Mouse (Mus musculus) midbrain, embryonic 16.5 days (tissue): ENCODE measurements around the gene Zfp654. TPM values are rescaled to one million over a fixed set of nuclear protein-coding genes. Genes with fewer than 3 reads are reported as not detected.

Source experiments
- ATAC-seq: fragments of 200-750 bp; cut with Nextera tagmentation; 2 replicates; pipeline ENCODE4 v1.8.0; 2017; ENCODE audit warnings: moderate TSS enrichment
- H3K27ac ChIP-seq: fragments of 300-500 bp; sonication (generic); 2 replicates; pipeline ENCODE4 v1.5.1; 2014; ENCODE audit warnings: mild to moderate bottlenecking, low read length, mixed read lengths
- H3K27me3 ChIP-seq: fragments of 300-500 bp; sonication (generic); 2 replicates; pipeline ENCODE4 v1.6.1; 2014; ENCODE audit warnings: low read depth, low read length, mixed read lengths; ENCODE audit not compliant: control insufficient read depth, insufficient read depth
- H3K36me3 ChIP-seq: fragments of 300-500 bp; sonication (generic); 2 replicates; pipeline ENCODE4 v1.6.1; 2014; ENCODE audit warnings: mild to moderate bottlenecking, low read length, moderate library complexity, mixed read lengths; ENCODE audit not compliant: control insufficient read depth, insufficient read depth
- H3K4me1 ChIP-seq: fragments of 300-500 bp; sonication (generic); 2 replicates; pipeline ENCODE4 v1.6.1; 2014; ENCODE audit warnings: mild to moderate bottlenecking, low read length, mixed read lengths; ENCODE audit not compliant: control insufficient read depth, insufficient read depth
- H3K4me2 ChIP-seq: fragments of 300-500 bp; sonication (generic); 2 replicates; pipeline ENCODE4 v1.6.1; 2014; ENCODE audit warnings: mild to moderate bottlenecking, low read length, mixed read lengths
- H3K4me3 ChIP-seq: fragments of 300-500 bp; sonication (generic); 2 replicates; pipeline ENCODE4 v1.5.1; 2014; ENCODE audit warnings: low read depth, mild to moderate bottlenecking, low read length, moderate library complexity, mixed read lengths
- H3K9ac ChIP-seq: fragments of 300-500 bp; sonication (generic); 2 replicates; pipeline ENCODE4 v1.6.1; 2014; ENCODE audit warnings: low read depth, low read length, mixed read lengths
- H3K9me3 ChIP-seq: fragments of 300-500 bp; sonication (generic); replicated peaks from 2 replicates; pipeline ENCODE4 v1.6.1; 2014; ENCODE audit warnings: mild to moderate bottlenecking, low read length, mixed read lengths; ENCODE audit not compliant: control insufficient read depth, poor library complexity, severe bottlenecking
- WGBS: fragments of 180-500 bp; shearing (Covaris S2); extraction: QIAGEN DNeasy Blood & Tissue Kit; methylation state at CpG from one replicate; pipeline ENCODE4 v1.1.7; 2014; 5-methylcytosine and 5-hydroxymethylcytosine counted together
- polyA plus RNA-seq: library from polyadenylated mRNA; unstranded; fragments of >200 nt; fragmentation: Nextera tagmentation; extraction: Ambion mirVana; gene quantifications from 2 replicates; pipeline ENCODE4 v1.2.1, GENCODE M21; 2015

Gene Zfp654
- polyA plus RNA-seq, 1 experiment from 2014 or later: 5.9 TPM

- H3K27me3 ChIP-seq: no peaks in the 10 kb centered on the region
- H3K4me1 ChIP-seq: no peaks in the 10 kb centered on the region
- 0 out of 2 replicates have a peak, but pooled peaks cover 3% of the 10 kb centered on the region for H3K9me3 ChIP-seq
- no peak overlapping the region for H3K4me3 ChIP-seq
- ATAC-seq: no peak
- peaks cover 6% of the 10 kb centered on the region for H3K36me3 ChIP-seq
- no peak overlapping the region for H3K9ac ChIP-seq
- no peak overlapping the region for H3K27ac ChIP-seq
- no peak overlapping the region for H3K4me2 ChIP-seq
Measured at GRCm38 (mm10) chr16:64801638-64802037, 49.8 kb downstream of the Zfp654 start.

GRCm38 (mm10) chr16:64800393-64800792 is 51.1 kb downstream of the Zfp654 start:
- H3K36me3 ChIP-seq: peaks cover 4% of the 10 kb centered on the region
- no peak overlapping the region for H3K4me3 ChIP-seq
- no peaks in the 10 kb centered on the region for H3K27me3 ChIP-seq
- 97% methylated on average over 5 of the region's 5 CpGs for WGBS
- ATAC-seq: no peak
- H3K9me3 ChIP-seq: 0 out of 2 replicates have a peak, but pooled peaks cover 3% of the 10 kb centered on the region
- no peaks in the 10 kb centered on the region for H3K4me1 ChIP-seq
- no peak overlapping the region for H3K27ac ChIP-seq
- no peak overlapping the region for H3K4me2 ChIP-seq
- no peak overlapping the region for H3K9ac ChIP-seq

- 85% methylated on average over 2 of the region's 2 CpGs for WGBS
- no peak overlapping the region for H3K4me2 ChIP-seq
- no peaks in the 10 kb centered on the region for H3K27me3 ChIP-seq
- H3K36me3 ChIP-seq: no peaks in the 10 kb centered on the region
- no peak overlapping the region for H3K4me3 ChIP-seq
- no peaks in the 10 kb centered on the region for H3K4me1 ChIP-seq
- H3K9ac ChIP-seq: no peak overlapping the region
- H3K27ac ChIP-seq: no peak overlapping the region
- no peaks in the 10 kb centered on the region for H3K9me3 ChIP-seq
- no peak for ATAC-seq
Measured at GRCm38 (mm10) chr16:64794802-64795201, 56.6 kb downstream of the Zfp654 start.

- no peak for ATAC-seq
- Histone ChIP-seq H3K27ac (no peak overlapping the region), H3K4me1 (no peaks in the 10 kb centered on the region), H3K27me3 (no peaks in the 10 kb centered on the region), H3K9ac (no peak overlapping the region), H3K4me3 (no peak overlapping the region), H3K36me3 (peaks cover 5% of the 10 kb centered on the region; the same call in 1 of the 2 replicates), H3K9me3 (no peaks in the 10 kb centered on the region), H3K4me2 (no peak overlapping the region)
- WGBS: 96% methylated on average over 3 of the region's 3 CpGs
Measured at GRCm38 (mm10) chr16:64789706-64790105, 61.7 kb downstream of the Zfp654 start.

GRCm38 (mm10) chr16:64775516-64775915 is 75.9 kb downstream of the Zfp654 start:
- 0 out of 2 replicates have a peak, but pooled peaks cover 3% of the 10 kb centered on the region for H3K36me3 ChIP-seq
- H3K9ac ChIP-seq: no peak overlapping the region
- no peaks in the 10 kb centered on the region for H3K9me3 ChIP-seq
- WGBS: 68% methylated on average over 1 of the region's 1 CpGs
- H3K4me2 ChIP-seq: no peak overlapping the region
- no peak overlapping the region for H3K27ac ChIP-seq
- no peak overlapping the region for H3K4me3 ChIP-seq
- H3K27me3 ChIP-seq: no peaks in the 10 kb centered on the region; the same call in 1 of the 2 replicates
- ATAC-seq: no peak
- H3K4me1 ChIP-seq: peaks cover 2% of the 10 kb centered on the region; the same call in 1 of the 2 replicates

GRCm38 (mm10) chr16:64771431-64771818 is 80.0 kb downstream of the Zfp654 start:
- Histone ChIP-seq H3K9ac (0 out of 2 replicates have a peak overlapping the region, but pooled peaks have one; percentile 89), H3K4me1 (peaks cover 18% of the 10 kb centered on the region), H3K9me3 (no peaks in the 10 kb centered on the region), H3K36me3 (0 out of 2 replicates have a peak, but pooled peaks cover 3% of the 10 kb centered on the region), H3K27ac (peak overlapping the region; percentile 88), H3K4me2 (peak overlapping the region; percentile 54), H3K4me3 (peak overlapping the region; percentile 94), H3K27me3 (no peaks in the 10 kb centered on the region; the same call in 1 of the 2 replicates)
- 92% methylated on average over 2 of the region's 2 CpGs for WGBS
- ATAC-seq: peak; percentile 26; the same call in 1 of the 2 replicates

- H3K4me3 ChIP-seq: peak within 1 kb of the TSS; percentile 94
- H3K9me3 ChIP-seq: no peaks in the 10 kb centered on the region
- peak within 1 kb of the TSS; percentile 65 for H3K4me2 ChIP-seq
- peak within 1 kb of the TSS; percentile 88 for H3K27ac ChIP-seq
- H3K9ac ChIP-seq: peak within 1 kb of the TSS; percentile 89
- ATAC-seq: peak; percentile 97
- H3K4me1 ChIP-seq: peaks cover 18% of the 10 kb centered on the region
- 0 out of 2 replicates have a peak, but pooled peaks cover 3% of the 10 kb centered on the region for H3K36me3 ChIP-seq
- H3K27me3 ChIP-seq: no peaks in the 10 kb centered on the region; the same call in 1 of the 2 replicates
- 2% methylated on average over 72 of the region's 72 CpGs for WGBS
Measured at GRCm38 (mm10) chr16:64770521-64771430, 80.7 kb downstream of the Zfp654 start, which contains the start of gene 4930453N24Rik. Gene 4930453N24Rik, minus strand, starts transcription at chr16:64771161.

GRCm38 (mm10) chr16:64766696-64767300 is 84.7 kb downstream of the Zfp654 start:
- WGBS: 90% methylated on average over 8 of the region's 8 CpGs
- Histone ChIP-seq H3K4me1 (peaks cover 18% of the 10 kb centered on the region), H3K4me2 (no peak overlapping the region), H3K4me3 (no peak overlapping the region), H3K27me3 (no peaks in the 10 kb centered on the region), H3K27ac (no peak overlapping the region), H3K36me3 (peaks cover 26% of the 10 kb centered on the region), H3K9ac (no peak overlapping the region), H3K9me3 (peaks cover 3% of the 10 kb centered on the region; the same call in 1 of the 2 replicates)
- ATAC-seq: no peak
